Mouse (Mus musculus): Measurements from ENCODE around the gene B3galt4. TPM values are rescaled to one million over a fixed set of nuclear protein-coding genes. Genes with fewer than 3 reads are reported as not detected.
"Not testable (repeated sequence)": the region's sequence is repeated elsewhere in the genome, so short reads cannot be mapped to it uniquely, and the experiment has no call there.

Gene B3galt4
- total RNA-seq, 2 experiments from 2014 or later: 0.94 TPM; not detected in 1

GRCm38 (mm10) chr17:33910346-33911051 is 40.8 kb downstream of the B3galt4 start:
- ATAC-seq (replicated peaks; ENCODE audit: low FRiP score, poor library complexity, severe bottlenecking): no peak

- ATAC-seq (replicated peaks; ENCODE audit: low FRiP score, poor library complexity, severe bottlenecking): peak; percentile 20
These were observed 41.4 kb downstream of the B3galt4 start for GRCm38 (mm10) chr17:33909869-33910250.

- peak; percentile 91 for ATAC-seq (replicated peaks; ENCODE audit: low FRiP score, poor library complexity, severe bottlenecking)
These were observed 42.0 kb downstream of the B3galt4 start, which contains the start of gene Daxx for GRCm38 (mm10) chr17:33909077-33909868. TSS of gene Daxx (plus strand) at chr17:33909414.

GRCm38 (mm10) chr17:33908331-33909076 is 42.8 kb downstream of the B3galt4 start:
- peak; percentile 60 for ATAC-seq (replicated peaks; ENCODE audit: low FRiP score, poor library complexity, severe bottlenecking)

- ATAC-seq (replicated peaks; ENCODE audit: low FRiP score, poor library complexity, severe bottlenecking): not testable (repeated sequence)
These were observed 46.5 kb downstream of the B3galt4 start, which contains the start of gene Platr17 for GRCm38 (mm10) chr17:33904835-33905234. TSS of gene Platr17 (plus strand) at chr17:33905135.

- not testable (repeated sequence) for ATAC-seq (replicated peaks; ENCODE audit: low FRiP score, poor library complexity, severe bottlenecking)
These were observed 47.2 kb downstream of the B3galt4 start for GRCm38 (mm10) chr17:33903911-33904651.

- no peak for ATAC-seq (replicated peaks; ENCODE audit: low FRiP score, poor library complexity, severe bottlenecking)
These were observed 48.8 kb downstream of the B3galt4 start for GRCm38 (mm10) chr17:33902491-33902890.

- no peak for ATAC-seq (replicated peaks; ENCODE audit: low FRiP score, poor library complexity, severe bottlenecking)
These were observed 49.2 kb downstream of the B3galt4 start for GRCm38 (mm10) chr17:33902079-33902478.

- no peak for ATAC-seq (replicated peaks; ENCODE audit: low FRiP score, poor library complexity, severe bottlenecking)
These were observed 49.6 kb downstream of the B3galt4 start for GRCm38 (mm10) chr17:33901653-33902052.

- no peak for ATAC-seq (replicated peaks; ENCODE audit: low FRiP score, poor library complexity, severe bottlenecking)
These were observed 50.3 kb downstream of the B3galt4 start for GRCm38 (mm10) chr17:33900989-33901314.

GRCm38 (mm10) chr17:33900281-33900988 is 50.9 kb downstream of the B3galt4 start:
- ATAC-seq (replicated peaks; ENCODE audit: low FRiP score, poor library complexity, severe bottlenecking): no peak; the same call in 1 of the 2 replicates

Other genes with a start within 250 kb of the B3galt4 start
Only the 30 nearest of the 32 such genes appear.
- 910 and 992 TPM in 2 replicates for gene March2, start 232.8 kb downstream of the B3galt4 start, total RNA-seq (2015; ENCODE audit: low replicate concordance)
- 1,070 and 1,140 TPM in 2 replicates for gene March2, start 232.8 kb downstream of the B3galt4 start, total RNA-seq (2017; ENCODE audit: low replicate concordance)
- gene Rab11b, start 191.0 kb downstream of the B3galt4 start, total RNA-seq (2015; ENCODE audit: low replicate concordance): 43.9 and 50.9 TPM in 2 replicates
- gene Rab11b, start 191.0 kb downstream of the B3galt4 start, total RNA-seq (2017; ENCODE audit: low replicate concordance): 28.1 and 36.7 TPM in 2 replicates
- 0.96 and 1.5 TPM in 2 replicates for gene Angptl4, start 169.7 kb downstream of the B3galt4 start, total RNA-seq (2015; ENCODE audit: low replicate concordance)
- gene Angptl4, start 169.7 kb downstream of the B3galt4 start, total RNA-seq (2017; ENCODE audit: low replicate concordance): 1.1 and 4.3 TPM in 2 replicates
- gene Kank3, start 141.0 kb downstream of the B3galt4 start, total RNA-seq (2015; ENCODE audit: low replicate concordance): not detected in 2 replicates
- 0.42 and 1.3 TPM in 2 replicates for gene Kank3, start 141.0 kb downstream of the B3galt4 start, total RNA-seq (2017; ENCODE audit: low replicate concordance)
- gene Rps28, start 126.9 kb downstream of the B3galt4 start, total RNA-seq (2015; ENCODE audit: low replicate concordance): 216 and 275 TPM in 2 replicates
- 302 and 335 TPM in 2 replicates for gene Rps28, start 126.9 kb downstream of the B3galt4 start, total RNA-seq (2017; ENCODE audit: low replicate concordance)
- 50.6 and 57.5 TPM in 2 replicates for gene Ndufa7, start 126.9 kb downstream of the B3galt4 start, total RNA-seq (2015; ENCODE audit: low replicate concordance)
- gene Ndufa7, start 126.9 kb downstream of the B3galt4 start, total RNA-seq (2017; ENCODE audit: low replicate concordance): 35.4 and 46.6 TPM in 2 replicates
- 3.1 and 3.3 TPM in 2 replicates for gene Cd320, start 108.4 kb downstream of the B3galt4 start, total RNA-seq (2015; ENCODE audit: low replicate concordance)
- gene Cd320, start 108.4 kb downstream of the B3galt4 start, total RNA-seq (2017; ENCODE audit: low replicate concordance): not detected in 2 replicates
- not detected in 2 replicates for gene Gm7029, start 77.7 kb downstream of the B3galt4 start, total RNA-seq (2015; ENCODE audit: low replicate concordance)
- not detected in 2 replicates for gene Gm7029, start 77.7 kb downstream of the B3galt4 start, total RNA-seq (2017; ENCODE audit: low replicate concordance)
- 5.0 and 17.6 TPM in 2 replicates for gene Kifc1, start 60.8 kb downstream of the B3galt4 start, total RNA-seq (2015; ENCODE audit: low replicate concordance)
- 47.5 and 80.7 TPM in 2 replicates for gene Kifc1, start 60.8 kb downstream of the B3galt4 start, total RNA-seq (2017; ENCODE audit: low replicate concordance)
- gene Platr17, start 46.4 kb downstream of the B3galt4 start, total RNA-seq (2015; ENCODE audit: low replicate concordance): not detected in 2 replicates
- 9.7 TPM in 1 of 2 replicates, not detected in the other for gene Platr17, start 46.4 kb downstream of the B3galt4 start, total RNA-seq (2017; ENCODE audit: low replicate concordance)
- 12.1 and 14.2 TPM in 2 replicates for gene Daxx, start 42.1 kb downstream of the B3galt4 start, total RNA-seq (2015; ENCODE audit: low replicate concordance)
- gene Daxx, start 42.1 kb downstream of the B3galt4 start, total RNA-seq (2017; ENCODE audit: low replicate concordance): 20.4 and 21.7 TPM in 2 replicates
- 30.7 and 30.9 TPM in 2 replicates for gene Tapbp, start 35.6 kb downstream of the B3galt4 start, total RNA-seq (2015; ENCODE audit: low replicate concordance)
- gene Tapbp, start 35.6 kb downstream of the B3galt4 start, total RNA-seq (2017; ENCODE audit: low replicate concordance): 34.3 and 39.6 TPM in 2 replicates
- 4.0 and 7.9 TPM in 2 replicates for gene Zbtb22, start 35.6 kb downstream of the B3galt4 start, total RNA-seq (2015; ENCODE audit: low replicate concordance)
- gene Zbtb22, start 35.6 kb downstream of the B3galt4 start, total RNA-seq (2017; ENCODE audit: low replicate concordance): 8.8 and 10.3 TPM in 2 replicates
- gene Rgl2, start 21.9 kb downstream of the B3galt4 start, total RNA-seq (2015; ENCODE audit: low replicate concordance): 5.2 and 6.1 TPM in 2 replicates
- 5.6 and 9.7 TPM in 2 replicates for gene Rgl2, start 21.9 kb downstream of the B3galt4 start, total RNA-seq (2017; ENCODE audit: low replicate concordance)
- gene Pfdn6, start 11.1 kb downstream of the B3galt4 start, total RNA-seq (2015; ENCODE audit: low replicate concordance): 15.9 and 38.0 TPM in 2 replicates
- gene Pfdn6, start 11.1 kb downstream of the B3galt4 start, total RNA-seq (2017; ENCODE audit: low replicate concordance): 22.9 TPM in 2 replicates
- gene Wdr46, start 10.8 kb downstream of the B3galt4 start, total RNA-seq (2015; ENCODE audit: low replicate concordance): 4.0 and 15.9 TPM in 2 replicates
- gene Wdr46, start 10.8 kb downstream of the B3galt4 start, total RNA-seq (2017; ENCODE audit: low replicate concordance): 7.5 and 8.5 TPM in 2 replicates
- gene Vps52, start 4.3 kb upstream of the B3galt4 start, total RNA-seq (2015; ENCODE audit: low replicate concordance): 8.2 and 11.3 TPM in 2 replicates
- gene Vps52, start 4.3 kb upstream of the B3galt4 start, total RNA-seq (2017; ENCODE audit: low replicate concordance): 13.0 and 17.0 TPM in 2 replicates
- 758 and 917 TPM in 2 replicates for gene Rps18, start 4.5 kb upstream of the B3galt4 start, total RNA-seq (2015; ENCODE audit: low replicate concordance)
- gene Rps18, start 4.5 kb upstream of the B3galt4 start, total RNA-seq (2017; ENCODE audit: low replicate concordance): 207 and 301 TPM in 2 replicates
- gene H2-K1, start 48.9 kb upstream of the B3galt4 start, total RNA-seq (2015; ENCODE audit: low replicate concordance): 177 and 273 TPM in 2 replicates
- 97.6 and 121 TPM in 2 replicates for gene H2-K1, start 48.9 kb upstream of the B3galt4 start, total RNA-seq (2017; ENCODE audit: low replicate concordance)
- gene Ring1, start 73.2 kb upstream of the B3galt4 start, total RNA-seq (2015; ENCODE audit: low replicate concordance): 1.9 and 9.2 TPM in 2 replicates
- gene Ring1, start 73.2 kb upstream of the B3galt4 start, total RNA-seq (2017; ENCODE audit: low replicate concordance): 2.0 and 2.8 TPM in 2 replicates
- 26.5 and 50.7 TPM in 2 replicates for gene H2-Ke6, start 76.6 kb upstream of the B3galt4 start, total RNA-seq (2015; ENCODE audit: low replicate concordance)
- gene H2-Ke6, start 76.6 kb upstream of the B3galt4 start, total RNA-seq (2017; ENCODE audit: low replicate concordance): 15.0 and 17.8 TPM in 2 replicates
- not detected in 2 replicates for gene Slc39a7, start 80.2 kb upstream of the B3galt4 start, total RNA-seq (2015; ENCODE audit: low replicate concordance)
- gene Slc39a7, start 80.2 kb upstream of the B3galt4 start, total RNA-seq (2017; ENCODE audit: low replicate concordance): 11.5 and 16.6 TPM in 2 replicates
- 7.1 and 8.3 TPM in 2 replicates for gene Rxrb, start 80.3 kb upstream of the B3galt4 start, total RNA-seq (2015; ENCODE audit: low replicate concordance)
- 10.7 and 12.0 TPM in 2 replicates for gene Rxrb, start 80.3 kb upstream of the B3galt4 start, total RNA-seq (2017; ENCODE audit: low replicate concordance)
- 1.3 TPM in 1 of 2 replicates, not detected in the other for gene Col11a2, start 87.9 kb upstream of the B3galt4 start, total RNA-seq (2015; ENCODE audit: low replicate concordance)
- 4.3 and 7.0 TPM in 2 replicates for gene Col11a2, start 87.9 kb upstream of the B3galt4 start, total RNA-seq (2017; ENCODE audit: low replicate concordance)
- 0.84 and 7.9 TPM in 2 replicates for gene H2-Oa, start 140.9 kb upstream of the B3galt4 start, total RNA-seq (2015; ENCODE audit: low replicate concordance)
- gene H2-Oa, start 140.9 kb upstream of the B3galt4 start, total RNA-seq (2017; ENCODE audit: low replicate concordance): 1.1 TPM in 1 of 2 replicates, not detected in the other
- gene H2-DMa, start 168.1 kb upstream of the B3galt4 start, total RNA-seq (2015; ENCODE audit: low replicate concordance): 15.9 and 37.5 TPM in 2 replicates
- gene H2-DMa, start 168.1 kb upstream of the B3galt4 start, total RNA-seq (2017; ENCODE audit: low replicate concordance): 11.7 and 13.3 TPM in 2 replicates
- gene Brd2, start 171.1 kb upstream of the B3galt4 start, total RNA-seq (2015; ENCODE audit: low replicate concordance): 36.1 and 75.0 TPM in 2 replicates
- gene Brd2, start 171.1 kb upstream of the B3galt4 start, total RNA-seq (2017; ENCODE audit: low replicate concordance): 114 and 135 TPM in 2 replicates
- 2.5 TPM in 1 of 2 replicates, not detected in the other for gene H2-DMb2, start 191.8 kb upstream of the B3galt4 start, total RNA-seq (2015; ENCODE audit: low replicate concordance)
- 3.2 and 3.6 TPM in 2 replicates for gene H2-DMb2, start 191.8 kb upstream of the B3galt4 start, total RNA-seq (2017; ENCODE audit: low replicate concordance)
- gene H2-DMb1, start 201.6 kb upstream of the B3galt4 start, total RNA-seq (2015; ENCODE audit: low replicate concordance): 6.1 and 9.6 TPM in 2 replicates
- gene H2-DMb1, start 201.6 kb upstream of the B3galt4 start, total RNA-seq (2017; ENCODE audit: low replicate concordance): 7.1 and 15.8 TPM in 2 replicates
- 6.9 and 12.1 TPM in 2 replicates for gene Tap1, start 236.1 kb upstream of the B3galt4 start, total RNA-seq (2015; ENCODE audit: low replicate concordance)
- 13.3 and 24.7 TPM in 2 replicates for gene Tap1, start 236.1 kb upstream of the B3galt4 start, total RNA-seq (2017; ENCODE audit: low replicate concordance)

Measured in erythroblast, adult 5-6 weeks (primary cell).